Mouse (Mus musculus) kidney, embryonic 16.5 days (tissue): Measurements from ENCODE around the gene Lgr4. TPM values are rescaled to one million over a fixed set of nuclear protein-coding genes. Genes with fewer than 3 reads are reported as not detected.

Experiments used
- ATAC-seq: fragments of 200-750 bp; cut with Nextera tagmentation; 2 replicates; pipeline ENCODE4 v1.8.0; 2017; ENCODE audit warnings: moderate TSS enrichment; ENCODE audit not compliant: low FRiP score, low TSS enrichment
- H3K27ac ChIP-seq: fragments of 300-500 bp; sonication (generic); 2 replicates; pipeline ENCODE4 v1.5.1; 2014; ENCODE audit warnings: low read length
- H3K27me3 ChIP-seq: fragments of 300-500 bp; sonication (generic); 2 replicates; pipeline ENCODE4 v1.6.1; 2014; ENCODE audit warnings: low read length, control low read depth, mixed read lengths; ENCODE audit not compliant: insufficient read depth
- H3K36me3 ChIP-seq: fragments of 300-500 bp; sonication (generic); 2 replicates; pipeline ENCODE4 v1.6.1; 2014; ENCODE audit warnings: low read length, control low read depth, mixed read lengths; ENCODE audit not compliant: insufficient read depth
- H3K4me1 ChIP-seq: fragments of 300-500 bp; sonication (generic); 2 replicates; pipeline ENCODE4 v1.6.1; 2014; ENCODE audit warnings: low read length, control low read depth, mixed read lengths; ENCODE audit not compliant: insufficient read depth
- H3K4me2 ChIP-seq: fragments of 300-500 bp; sonication (generic); replicated peaks from 2 replicates; pipeline ENCODE4 v1.6.1; 2014; ENCODE audit warnings: low read depth, low read length
- H3K4me3 ChIP-seq: fragments of 300-500 bp; sonication (generic); 2 replicates; pipeline ENCODE4 v1.5.1; 2014; ENCODE audit warnings: mild to moderate bottlenecking, low read length
- H3K9ac ChIP-seq: fragments of 300-500 bp; sonication (generic); replicated peaks from 2 replicates; pipeline ENCODE4 v1.6.1; 2014; ENCODE audit warnings: low read length
- H3K9me3 ChIP-seq: fragments of 300-500 bp; sonication (generic); 2 replicates; pipeline ENCODE4 v1.6.1; 2016; ENCODE audit warnings: low read length, control low read depth
- WGBS: fragments of 180-500 bp; shearing (Covaris S2); extraction: QIAGEN DNeasy Blood & Tissue Kit; methylation state at CpG from one replicate; pipeline ENCODE4 v1.1.7; 2014; 5-methylcytosine and 5-hydroxymethylcytosine counted together
- polyA plus RNA-seq: library from polyadenylated mRNA; unstranded; fragments of >200 nt; fragmentation: Nextera tagmentation; extraction: Ambion mirVana; gene quantifications from 2 replicates; pipeline ENCODE4 v1.2.1, GENCODE M21; 2015

Lgr4 gene
- polyA plus RNA-seq, 1 experiment from 2014 or later = 23.9 TPM

DNA sequence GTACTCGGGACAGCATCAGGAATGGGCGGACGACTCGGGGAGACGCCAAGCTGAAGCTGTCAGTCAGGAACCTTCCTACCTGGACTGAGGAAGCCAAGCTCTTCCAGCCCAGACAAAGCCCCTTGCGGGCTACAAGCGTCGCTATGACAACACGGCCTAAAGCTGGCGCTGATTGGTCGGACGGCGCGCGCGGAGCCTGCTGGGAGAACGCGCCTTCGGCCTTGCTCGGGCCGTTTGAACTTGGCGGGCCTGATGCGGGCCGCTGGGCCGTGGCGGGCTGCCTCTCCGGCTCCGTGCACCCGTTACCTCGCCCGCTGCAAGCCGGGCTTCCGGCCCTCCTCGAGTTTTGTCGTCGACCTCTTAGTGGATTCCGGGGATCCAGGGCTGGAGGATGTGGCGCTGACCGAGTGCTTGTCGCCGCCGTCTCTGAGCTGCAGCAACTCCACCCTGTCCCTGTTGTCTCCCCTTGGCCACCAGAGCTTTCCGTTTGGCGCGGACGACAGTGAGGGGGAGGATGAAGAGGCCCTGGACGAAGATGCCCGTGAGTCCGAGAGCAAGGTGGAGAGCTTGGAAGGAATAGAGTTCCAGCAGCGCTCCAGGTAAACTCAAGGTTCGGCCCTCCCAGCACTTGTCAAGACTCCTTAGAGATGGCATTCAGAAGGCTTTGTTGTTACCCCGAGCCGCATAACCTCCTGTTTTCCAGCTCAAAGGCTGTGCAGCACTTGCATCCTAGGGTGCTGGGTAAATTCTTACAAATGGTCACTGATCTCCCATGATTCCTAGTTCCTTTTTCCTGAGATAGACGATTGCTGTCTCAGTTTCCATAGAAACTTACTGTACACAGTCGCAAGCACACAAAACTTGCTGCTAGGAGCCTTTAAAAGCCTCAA, 100.4 kb downstream of the Lgr4 start, which contains the start of gene Ccdc34:
Gene Ccdc34, plus strand, starts transcription at position 202 of the 890 bp plus-strand sequence.
- Histone ChIP-seq H3K27me3 (no peaks in the 10 kb centered on the region), H3K27ac (peak within 1 kb of the TSS; percentile 91), H3K4me1 (peaks cover 27% of the 10 kb centered on the region), H3K4me3 (peak within 1 kb of the TSS; percentile 74), H3K36me3 (peaks cover 12% of the 10 kb centered on the region; the same call in 1 of the 2 replicates), H3K4me2 (peak within 1 kb of the TSS; percentile 68), H3K9me3 (no peaks in the 10 kb centered on the region), H3K9ac (peak within 1 kb of the TSS; percentile 93)
- ATAC-seq = peak; percentile 99
- 0% methylated on average over 55 of the region's 55 CpGs for WGBS

DNA sequence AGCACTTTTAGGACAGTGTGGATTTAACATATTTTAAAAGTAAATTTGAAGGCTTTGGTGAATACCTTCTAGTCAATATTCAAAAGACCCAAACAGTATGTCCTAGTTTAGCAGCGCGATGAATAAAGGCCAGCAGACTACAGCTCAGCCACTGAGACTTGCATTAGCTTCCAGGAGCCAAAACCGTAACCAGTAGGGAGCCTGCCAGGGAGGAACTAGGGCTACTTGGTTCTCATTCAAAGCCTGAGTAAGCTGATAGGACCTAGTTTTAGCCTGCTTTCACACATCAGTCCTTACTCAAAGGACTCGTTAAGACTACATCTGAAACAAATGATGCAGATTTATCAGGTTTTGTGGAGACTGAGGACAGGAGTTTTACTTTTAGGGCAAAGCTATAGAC, 102.2 kb downstream of the Lgr4 start:
- Histone ChIP-seq H3K9ac (peak overlapping the region; percentile 51; the same call in 1 of the 2 replicates), H3K4me3 (0 out of 2 replicates have a peak overlapping the region, but pooled peaks have one; percentile 4), H3K9me3 (no peaks in the 10 kb centered on the region), H3K27ac (no peak overlapping the region), H3K4me2 (peak overlapping the region; percentile 68), H3K36me3 (peaks cover 13% of the 10 kb centered on the region; the same call in 1 of the 2 replicates), H3K27me3 (no peaks in the 10 kb centered on the region), H3K4me1 (peaks cover 27% of the 10 kb centered on the region)
- no peak for ATAC-seq
- 82% methylated on average over 4 of the region's 4 CpGs for WGBS

DNA sequence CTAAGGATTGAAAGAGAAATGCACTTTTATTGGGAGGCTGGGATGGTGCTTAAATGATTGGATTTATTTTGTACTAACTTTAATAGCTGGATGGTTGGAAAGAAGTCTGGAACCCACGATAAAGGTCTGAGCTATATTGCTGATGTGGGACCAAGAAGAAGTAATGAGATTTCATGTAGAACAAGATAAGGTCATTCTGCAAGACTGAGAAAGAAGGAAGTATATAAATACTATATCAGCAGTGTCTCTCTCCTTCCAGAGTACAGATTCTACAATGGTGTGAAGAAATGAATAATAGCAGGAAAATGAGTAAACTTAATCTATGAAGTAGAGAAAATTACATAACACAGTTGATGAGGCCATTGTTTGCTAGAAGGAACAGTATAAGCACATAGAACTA, 103.0 kb downstream of the Lgr4 start:
- Histone ChIP-seq H3K27me3 (no peaks in the 10 kb centered on the region), H3K4me2 (peak overlapping the region; percentile 68; the same call in 1 of the 2 replicates), H3K9ac (no peak overlapping the region), H3K4me3 (no peak overlapping the region), H3K9me3 (no peaks in the 10 kb centered on the region), H3K36me3 (peaks cover 13% of the 10 kb centered on the region; the same call in 1 of the 2 replicates), H3K4me1 (peaks cover 27% of the 10 kb centered on the region), H3K27ac (no peak overlapping the region)
- ATAC-seq = no peak
- WGBS = 93% methylated on average over 1 of the region's 1 CpGs

DNA sequence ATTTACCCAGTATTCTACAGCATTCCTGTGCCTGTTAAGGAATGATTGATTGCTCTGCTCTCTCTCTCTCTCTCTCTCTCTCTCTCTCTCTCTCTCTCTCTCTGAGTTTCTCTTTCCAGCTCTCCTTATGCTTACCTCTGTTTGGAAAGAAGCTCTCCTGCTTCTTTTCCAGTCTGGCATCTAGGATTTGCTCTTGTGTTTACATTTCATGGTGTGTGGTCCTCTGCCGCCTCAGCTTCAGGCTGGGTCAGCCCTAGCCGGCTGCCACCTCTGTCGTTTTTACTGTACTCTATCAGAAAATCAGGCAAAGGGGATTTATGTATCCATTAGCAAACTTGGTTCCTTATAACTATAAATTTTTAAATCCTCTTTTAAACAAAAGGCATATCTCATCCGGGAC, 118.8 kb downstream of the Lgr4 start:
- H3K27me3 ChIP-seq = no peaks in the 10 kb centered on the region
- peaks cover 21% of the 10 kb centered on the region for H3K4me1 ChIP-seq
- no peak overlapping the region for H3K9ac ChIP-seq
- H3K4me2 ChIP-seq = no peak overlapping the region
- ATAC-seq = peak; percentile 81
- H3K4me3 ChIP-seq = no peak overlapping the region
- no peak overlapping the region for H3K27ac ChIP-seq
- H3K9me3 ChIP-seq = no peaks in the 10 kb centered on the region
- 15% methylated on average over 4 of the region's 4 CpGs for WGBS
- H3K36me3 ChIP-seq = peaks cover 21% of the 10 kb centered on the region; the same call in 1 of the 2 replicates

DNA sequence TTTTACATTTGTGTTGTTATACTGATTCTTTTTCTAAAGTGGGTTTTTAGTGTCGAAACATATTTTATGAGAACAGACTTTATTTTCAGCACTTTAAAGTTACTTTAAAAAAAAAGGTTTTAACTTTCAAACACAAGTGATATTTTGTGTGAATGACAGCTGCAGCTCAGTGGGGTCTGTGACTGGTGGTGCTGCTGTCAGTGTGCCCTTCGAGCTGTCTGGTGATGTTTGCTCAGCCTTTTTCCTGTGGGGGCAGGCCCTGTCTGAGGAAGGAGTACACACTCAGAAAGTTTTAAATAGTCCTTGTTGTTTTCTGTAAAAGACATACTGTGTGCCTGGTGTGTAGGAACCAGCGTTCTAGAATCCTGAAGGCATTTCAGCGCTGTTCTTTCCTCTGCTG, 119.2 kb downstream of the Lgr4 start:
- Histone ChIP-seq H3K9me3 (no peaks in the 10 kb centered on the region), H3K4me2 (no peak overlapping the region), H3K36me3 (peaks cover 21% of the 10 kb centered on the region; the same call in 1 of the 2 replicates), H3K4me3 (no peak overlapping the region), H3K27ac (peak overlapping the region; percentile 58), H3K4me1 (peaks cover 21% of the 10 kb centered on the region), H3K9ac (no peak overlapping the region), H3K27me3 (no peaks in the 10 kb centered on the region)
- 52% methylated on average over 4 of the region's 4 CpGs for WGBS
- peak; percentile 64; the same call in 1 of the 2 replicates for ATAC-seq

DNA sequence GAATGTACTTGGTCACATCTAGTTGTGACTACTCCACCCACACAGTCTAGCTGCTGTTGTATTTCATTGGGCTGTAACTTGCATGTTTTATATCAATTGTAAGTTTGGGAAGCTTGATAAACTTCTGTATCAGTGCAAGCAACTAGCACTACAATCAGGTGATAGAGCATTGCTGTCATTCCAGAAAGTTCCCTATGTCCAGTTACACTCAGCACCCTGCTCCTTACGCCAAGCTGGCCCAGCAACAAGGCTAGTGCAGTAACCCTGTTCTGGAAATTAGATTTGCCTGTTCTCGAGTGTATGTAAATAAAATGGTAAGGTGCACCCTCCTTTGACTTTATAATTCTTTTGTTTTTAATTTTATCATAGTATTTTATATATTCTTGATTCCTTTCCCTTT, 119.8 kb downstream of the Lgr4 start:
- no peak overlapping the region for H3K4me2 ChIP-seq
- H3K9ac ChIP-seq = no peak overlapping the region
- H3K4me3 ChIP-seq = no peak overlapping the region
- 82% methylated on average over 2 of the region's 2 CpGs for WGBS
- H3K9me3 ChIP-seq = no peaks in the 10 kb centered on the region
- peaks cover 21% of the 10 kb centered on the region; the same call in 1 of the 2 replicates for H3K36me3 ChIP-seq
- peak overlapping the region; percentile 58 for H3K27ac ChIP-seq
- no peaks in the 10 kb centered on the region for H3K27me3 ChIP-seq
- H3K4me1 ChIP-seq = peaks cover 21% of the 10 kb centered on the region
- no peak for ATAC-seq

DNA sequence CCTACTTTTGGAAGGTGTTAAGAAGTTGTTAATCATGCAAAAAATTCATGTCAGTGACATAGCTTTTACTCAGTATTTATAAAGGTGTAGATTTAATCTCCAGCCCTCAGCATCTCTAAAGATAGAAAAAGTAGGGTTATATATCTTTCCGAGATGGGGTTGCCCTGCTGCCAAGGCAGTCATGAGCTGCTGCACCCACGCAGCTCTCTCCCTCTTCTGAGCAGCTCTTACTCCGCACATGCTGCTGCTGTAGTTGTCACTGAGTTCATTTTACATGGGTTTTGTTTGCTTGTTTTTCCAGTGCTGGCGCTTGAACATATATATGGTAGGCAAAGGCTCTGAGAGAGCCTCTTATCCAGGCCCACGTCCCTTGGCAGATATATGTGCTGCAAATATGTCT, 120.9 kb downstream of the Lgr4 start:
- Histone ChIP-seq H3K4me3 (no peak overlapping the region), H3K4me2 (no peak overlapping the region), H3K4me1 (peaks cover 21% of the 10 kb centered on the region), H3K27me3 (no peaks in the 10 kb centered on the region), H3K36me3 (peaks cover 12% of the 10 kb centered on the region; the same call in 1 of the 2 replicates), H3K9me3 (no peaks in the 10 kb centered on the region), H3K27ac (no peak overlapping the region; the same call in 1 of the 2 replicates), H3K9ac (no peak overlapping the region)
- WGBS = 50% methylated on average over 5 of the region's 5 CpGs
- ATAC-seq = no peak

DNA sequence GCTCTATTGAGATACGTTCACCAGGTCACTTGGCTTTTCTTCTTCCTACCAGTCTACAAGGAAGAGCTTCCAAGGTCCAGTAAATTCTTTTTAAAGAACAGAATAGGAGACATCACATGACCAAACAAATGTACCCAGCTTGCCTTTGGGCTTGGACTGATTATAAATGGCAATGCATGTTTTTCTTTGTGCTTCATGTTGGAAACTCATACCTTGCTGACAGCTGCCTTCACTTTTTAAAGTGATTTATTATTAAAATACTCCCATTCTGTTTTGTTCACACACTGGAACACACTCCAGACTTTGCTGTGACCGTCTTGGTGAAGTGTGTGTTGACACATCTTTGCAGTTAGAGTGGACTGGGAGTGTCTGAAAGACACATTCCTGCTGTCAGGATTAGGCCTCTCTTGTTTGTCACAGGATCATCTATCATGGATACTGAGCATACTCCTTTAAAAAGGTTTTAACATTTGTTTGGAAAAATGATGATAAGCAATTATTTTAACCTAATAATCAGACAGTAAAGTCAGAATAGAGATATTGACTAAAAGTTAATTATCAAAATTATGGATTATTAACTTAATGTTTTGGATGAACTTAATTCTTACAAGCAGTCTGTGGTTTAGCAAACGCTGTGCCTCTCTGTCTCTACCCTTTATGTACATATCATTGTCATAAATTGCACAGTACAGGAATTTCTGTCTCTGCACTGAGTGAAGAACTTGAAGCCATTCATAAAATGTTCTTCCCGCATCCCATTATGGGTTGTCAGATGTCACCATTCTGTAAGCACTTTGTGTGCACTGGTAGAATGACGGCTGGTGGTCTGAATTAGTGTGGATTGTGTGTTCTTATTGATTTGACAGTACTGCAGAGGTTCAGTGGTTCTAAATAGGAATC, 125.7 kb downstream of the Lgr4 start:
- no peaks in the 10 kb centered on the region for H3K27me3 ChIP-seq
- peaks cover 2% of the 10 kb centered on the region; the same call in 1 of the 2 replicates for H3K36me3 ChIP-seq
- no peaks in the 10 kb centered on the region for H3K9me3 ChIP-seq
- H3K27ac ChIP-seq = no peak overlapping the region
- H3K9ac ChIP-seq = no peak overlapping the region
- no peak overlapping the region for H3K4me2 ChIP-seq
- 53% methylated on average over 5 of the region's 5 CpGs for whole genome bisulfite sequencing
- no peak overlapping the region for H3K4me3 ChIP-seq
- peak; percentile 84; the same call in 1 of the 2 replicates for ATAC-seq
- peaks cover 7% of the 10 kb centered on the region; the same call in 1 of the 2 replicates for H3K4me1 ChIP-seq

DNA sequence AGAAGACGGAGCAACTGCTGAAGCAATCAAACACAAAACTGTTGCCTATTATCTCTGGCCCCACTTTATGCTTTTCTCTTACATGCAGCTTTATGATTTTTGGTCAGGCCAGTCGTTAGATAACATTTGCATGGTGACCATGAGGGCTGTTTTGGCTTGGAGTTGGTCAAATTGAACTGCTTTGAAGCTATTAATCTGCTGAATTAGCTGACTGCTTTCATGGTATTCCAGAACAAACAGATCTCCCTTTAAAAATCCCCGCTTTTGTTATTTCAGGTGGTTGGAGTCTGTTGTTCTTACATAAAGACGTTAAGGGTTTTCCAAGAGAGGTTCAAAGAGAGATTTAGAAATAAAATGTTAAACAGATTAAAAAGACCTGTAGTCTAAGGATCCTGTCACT, 141.0 kb downstream of the Lgr4 start:
- 0 out of 2 replicates have a peak, but pooled peaks have one; percentile 43 for ATAC-seq
- 25% methylated on average over 4 of the region's 4 CpGs for WGBS
- H3K4me3 ChIP-seq = no peak overlapping the region
- no peaks in the 10 kb centered on the region for H3K36me3 ChIP-seq
- no peak overlapping the region for H3K9ac ChIP-seq
- no peak overlapping the region for H3K4me2 ChIP-seq
- peaks cover 19% of the 10 kb centered on the region for H3K4me1 ChIP-seq
- H3K27ac ChIP-seq = peak overlapping the region; percentile 74
- no peaks in the 10 kb centered on the region for H3K27me3 ChIP-seq
- H3K9me3 ChIP-seq = no peaks in the 10 kb centered on the region
